14 mouse cellular contexts compared by ENCODE assay signal in genomic region chr5:35851485-35851884, GRCm38 (mm10).
"Had no signal": no experiment of that assay in that cellular context is flagged by ENCODE, and none has a peak within 500 bp of the region (broad histone marks: within the 10 kb centered on the region; RNA-seq: fewer than 3 reads in every experiment).

No protein-coding gene starts in this region.

- H3K4me1 ChIP-seq: limb, embryonic 10.5 days; liver, embryonic 15.5 days; megakaryocyte, embryonic 14.5 days; neural tube, embryonic 12.5 days had no signal

- ATAC-seq: lung, postnatal 0 days had no signal

- H3K27ac ChIP-seq: kidney, postnatal 0 days; left cerebral cortex, adult 2 months; limb, embryonic 10.5 days; liver, embryonic 15.5 days; midbrain, embryonic 12.5 days; neural tube, embryonic 12.5 days; stomach, postnatal 0 days had no signal

- H3K4me3 ChIP-seq: left cerebral cortex, adult 2 months; limb, embryonic 10.5 days; liver, embryonic 15.5 days; megakaryocyte, embryonic 14.5 days; midbrain, embryonic 12.5 days; neural tube, embryonic 12.5 days had no signal

- H3K27me3 ChIP-seq: liver, embryonic 15.5 days; midbrain, embryonic 12.5 days; neural tube, embryonic 12.5 days had no signal

- H3K9me3 ChIP-seq: limb, embryonic 10.5 days; liver, embryonic 15.5 days; megakaryocyte, embryonic 14.5 days; midbrain, embryonic 12.5 days; neural tube, embryonic 12.5 days had no signal

- H3K9ac ChIP-seq: liver, embryonic 15.5 days; midbrain, embryonic 12.5 days; neural tube, embryonic 12.5 days had no signal

- DNase-seq: kidney, adult 8-10 months; kidney, postnatal 4 days; lung, adult 2 months; lung, postnatal 4 days had no signal

- H3K36me3 ChIP-seq: limb, embryonic 10.5 days; liver, embryonic 15.5 days; midbrain, embryonic 12.5 days; neural tube, embryonic 12.5 days had no signal

- H3K4me2 ChIP-seq: liver, embryonic 11.5 days; liver, embryonic 15.5 days; midbrain, embryonic 12.5 days; neural tube, embryonic 12.5 days had no signal
